ENCODE assay signal across 23 mouse cellular contexts in genomic region chr1:36572709-36573108, GRCm38 (mm10). TPM values are rescaled to one million over a fixed set of nuclear protein-coding genes. Genes with fewer than 3 reads are reported as not detected.
DNase-seq lines count a peak whose midpoint lies in the region; ATAC-seq and TF ChIP-seq lines count a peak whose summit lies in the region.
"Had no signal": no experiment of that assay in that cellular context is flagged by ENCODE, and none has a peak within 500 bp of the region (broad histone marks: within the 10 kb centered on the region; RNA-seq: fewer than 3 reads in every experiment).

No protein-coding gene starts in this region.

- no peak overlapping the region for H3K4me3 ChIP-seq in heart, adult 2 months
- H3K4me3 ChIP-seq in lung, postnatal 0 days (ENCODE audit: low read depth, low read length), result no peak overlapping the region
- H3K4me3 ChIP-seq in heart, postnatal 0 days (ENCODE audit: low read depth, low read length), result no peak overlapping the region
- H3K4me3 ChIP-seq in stomach, embryonic 16.5 days (replicated peaks; ENCODE audit: low read length), result no peak overlapping the region
- H3K4me3 ChIP-seq: embryonic facial prominence, embryonic 15.5 days; forebrain, embryonic 10.5 days; heart, embryonic 15.5 days; hindbrain, embryonic 13.5 days; midbrain, embryonic 15.5 days had no signal

- no peak for TF ChIP-seq CTCF in heart, adult 2 months (IDR thresholded peaks at IDR 0.05)
- no peak for TF ChIP-seq CTCF in lung, postnatal 0 days (IDR thresholded peaks at IDR 0.05)
- no peak for TF ChIP-seq CTCF in heart, postnatal 0 days (IDR thresholded peaks at IDR 0.05; ENCODE audit: low read depth)

- no peaks in the 10 kb centered on the region for H3K79me2 ChIP-seq in heart, adult 2 months (replicated peaks; ENCODE audit: control insufficient read depth, insufficient read depth, low read length)

- peaks cover 45% of the 10 kb centered on the region for H3K4me1 ChIP-seq in heart, adult 2 months (ENCODE audit: control insufficient read depth, insufficient read depth, low read length)
- peaks cover 25% of the 10 kb centered on the region; the same call in 1 of the 2 replicates for H3K4me1 ChIP-seq in lung, postnatal 0 days (ENCODE audit: insufficient read depth, low read depth, low read length)
- H3K4me1 ChIP-seq in heart, postnatal 0 days (ENCODE audit: control insufficient read depth, insufficient read depth), result peaks cover 28% of the 10 kb centered on the region
- peaks cover 59% of the 10 kb centered on the region for H3K4me1 ChIP-seq in stomach, embryonic 16.5 days (ENCODE audit: control insufficient read depth, insufficient read depth, low read length)
- H3K4me1 ChIP-seq: midbrain, embryonic 15.5 days had no signal

- no peaks in the 10 kb centered on the region for H3K9me3 ChIP-seq in lung, postnatal 0 days (ENCODE audit: low read length)
- no peaks in the 10 kb centered on the region for H3K9me3 ChIP-seq in heart, postnatal 0 days (replicated peaks; ENCODE audit: control insufficient read depth, low read length)
- no peaks in the 10 kb centered on the region for H3K9me3 ChIP-seq in stomach, embryonic 16.5 days (replicated peaks; ENCODE audit: control insufficient read depth, low read length)
- H3K9me3 ChIP-seq: embryonic facial prominence, embryonic 15.5 days; forebrain, embryonic 10.5 days; heart, embryonic 15.5 days; hindbrain, embryonic 13.5 days; midbrain, embryonic 15.5 days had no signal

- no peak; the same call in 1 of the 2 replicates for ATAC-seq in lung, postnatal 0 days
- peak; percentile 1; the same call in 1 of the 2 replicates for ATAC-seq in heart, postnatal 0 days (ENCODE audit: insufficient read depth, low read depth)
- ATAC-seq in stomach, embryonic 16.5 days (ENCODE audit: insufficient read depth, low FRiP score), result no peak
- ATAC-seq: intestine, embryonic 16.5 days; midbrain, embryonic 15.5 days had no signal

- intact Hi-C loops in heart, adult 2 months (cut with DNase I), result no loop called here

- peak; percentile 63 to 76 for DNase-seq in heart, adult 2 months
- no peak for DNase-seq in heart, postnatal 4 days
- no peak for DNase-seq in lung, postnatal 0 days (ENCODE audit: low spot score)
- no peak for DNase-seq in lung, postnatal 4 days
- no peak for DNase-seq in heart, postnatal 0 days (ENCODE audit: low spot score)
- no peak for DNase-seq in Muller cell, postnatal 12 days (ENCODE audit: inconsistent ontology term)
- DNase-seq: cerebellum, postnatal 10 days; kidney, postnatal 36 days; layer of hippocampus, postnatal 36 days; liver; lung, adult 2 months; retina, postnatal 1 day; right cerebral cortex, postnatal 4 days had no signal

- TF ChIP-seq EP300 in heart, adult 2 months (IDR thresholded peaks at IDR 0.05; ENCODE audit: insufficient read depth, low read depth, low read length), result no peak
- TF ChIP-seq EP300 in lung, postnatal 0 days (IDR thresholded peaks at IDR 0.05), result 0 out of 2 replicates have a peak, but pooled peaks have one; percentile 30
- no peak for TF ChIP-seq EP300 in heart, postnatal 0 days (IDR thresholded peaks at IDR 0.05; ENCODE audit: low read depth)

- no peak for TF ChIP-seq POLR2A in heart, adult 2 months (IDR thresholded peaks at IDR 0.05; ENCODE audit: insufficient read depth, low read depth, low read length)

- H3K4me2 ChIP-seq in lung, postnatal 0 days (replicated peaks; ENCODE audit: low read depth, low read length), result no peak overlapping the region
- no peak overlapping the region for H3K4me2 ChIP-seq in heart, postnatal 0 days (ENCODE audit: low read depth, low read length)
- H3K4me2 ChIP-seq in stomach, embryonic 16.5 days (ENCODE audit: low read depth, low read length), result no peak overlapping the region
- H3K4me2 ChIP-seq: embryonic facial prominence, embryonic 15.5 days; heart, embryonic 15.5 days; hindbrain, embryonic 13.5 days; midbrain, embryonic 15.5 days had no signal

- 44% methylated on average over 1 of the region's 1 CpGs for WGBS in heart, adult 2 months
- WGBS in lung, postnatal 0 days, result 57% methylated on average over 1 of the region's 1 CpGs
- WGBS in heart, postnatal 0 days, result 26% methylated on average over 1 of the region's 1 CpGs
- 85% methylated on average over 1 of the region's 1 CpGs for WGBS in stomach, embryonic 16.5 days

- peak overlapping the region; percentile 34 for H3K27ac ChIP-seq in heart, adult 2 months
- H3K27ac ChIP-seq in lung, postnatal 0 days (ENCODE audit: low read length), result peak overlapping the region; percentile 69
- no peak overlapping the region for H3K27ac ChIP-seq in heart, postnatal 0 days (ENCODE audit: low read depth)
- H3K27ac ChIP-seq in stomach, embryonic 16.5 days (ENCODE audit: low read length), result peak overlapping the region; percentile 92
- H3K27ac ChIP-seq: forebrain, embryonic 10.5 days; hindbrain, embryonic 13.5 days; midbrain, embryonic 15.5 days had no signal

- no peaks in the 10 kb centered on the region for H3K27me3 ChIP-seq in heart, adult 2 months (ENCODE audit: control insufficient read depth, insufficient read depth, low read length)
- H3K27me3 ChIP-seq in lung, postnatal 0 days (replicated peaks; ENCODE audit: insufficient read depth, low read length), result no peaks in the 10 kb centered on the region
- no peaks in the 10 kb centered on the region for H3K27me3 ChIP-seq in heart, postnatal 0 days (ENCODE audit: control insufficient read depth, insufficient read depth, low read length)
- H3K27me3 ChIP-seq in stomach, embryonic 16.5 days (ENCODE audit: control insufficient read depth, insufficient read depth, low read length), result no peaks in the 10 kb centered on the region
- H3K27me3 ChIP-seq: embryonic facial prominence, embryonic 15.5 days; heart, embryonic 15.5 days; midbrain, embryonic 15.5 days had no signal

- H3K9ac ChIP-seq in heart, adult 2 months (ENCODE audit: low read depth, low read length), result no peak overlapping the region
- H3K9ac ChIP-seq in lung, postnatal 0 days (replicated peaks; ENCODE audit: low read depth), result no peak overlapping the region
- H3K9ac ChIP-seq in heart, postnatal 0 days (replicated peaks; ENCODE audit: low read depth, low read length), result no peak overlapping the region
- no peak overlapping the region for H3K9ac ChIP-seq in stomach, embryonic 16.5 days (ENCODE audit: low read length)
- H3K9ac ChIP-seq: embryonic facial prominence, embryonic 15.5 days; heart, embryonic 15.5 days; hindbrain, embryonic 13.5 days; midbrain, embryonic 15.5 days had no signal

- no peaks in the 10 kb centered on the region for H3K36me3 ChIP-seq in heart, adult 2 months (ENCODE audit: control insufficient read depth, insufficient read depth, low read length)
- no peaks in the 10 kb centered on the region for H3K36me3 ChIP-seq in lung, postnatal 0 days (ENCODE audit: insufficient read depth, low read length)
- no peaks in the 10 kb centered on the region for H3K36me3 ChIP-seq in heart, postnatal 0 days (replicated peaks; ENCODE audit: control insufficient read depth, insufficient read depth, low read length)
- H3K36me3 ChIP-seq in stomach, embryonic 16.5 days (ENCODE audit: control insufficient read depth, insufficient read depth, low read length), result no peaks in the 10 kb centered on the region
- H3K36me3 ChIP-seq: embryonic facial prominence, embryonic 15.5 days; forebrain, embryonic 10.5 days; heart, embryonic 15.5 days; hindbrain, embryonic 13.5 days; midbrain, embryonic 15.5 days had no signal

RNA-seq across cellular contexts. Expression of gene Sema4c, which starts 14.6 kb away (rescaled TPM):
- 10 to 100 TPM; 10.6 to 11.1 TPM for total RNA-seq in heart, adult 2 months (2021)
- 12.7 and 15.2 TPM in 2 replicates for polyA plus RNA-seq in heart, adult 2 months (2012; rRNA removed)
- 10 to 100 TPM; 26.7 to 31.2 TPM for total RNA-seq in heart, postnatal 4 days (2021)
- 11.7 and 15.0 TPM in 2 replicates for polyA plus RNA-seq in lung, postnatal 0 days (2015; fragmentation: Nextera tagmentation; extraction: Ambion mirVana)
- total RNA-seq in heart, postnatal 0 days (2014; rRNA removed; ENCODE audit: low replicate concordance), result 11.9 and 13.2 TPM in 2 replicates
- polyA plus RNA-seq in heart, postnatal 0 days (2015; fragmentation: Nextera tagmentation; extraction: Ambion mirVana), result 5.7 and 6.1 TPM in 2 replicates
- polyA plus RNA-seq in stomach, embryonic 16.5 days (2015; fragmentation: Nextera tagmentation; extraction: Ambion mirVana), result 10.0 and 10.6 TPM in 2 replicates

RNA-seq across cellular contexts. Expression of gene Ankrd39, which starts 25.5 kb away (rescaled TPM):
- 1 to 10 TPM; 6.2 to 6.3 TPM for total RNA-seq in heart, adult 2 months (2021)
- 11.1 TPM in 2 replicates for polyA plus RNA-seq in heart, adult 2 months (2012; rRNA removed)
- 10 to 100 TPM; 16.0 to 18.5 TPM for total RNA-seq in heart, postnatal 4 days (2021)
- 19.4 and 23.1 TPM in 2 replicates for polyA plus RNA-seq in lung, postnatal 0 days (2015; fragmentation: Nextera tagmentation; extraction: Ambion mirVana)
- 32.7 and 34.9 TPM in 2 replicates for total RNA-seq in heart, postnatal 0 days (2014; rRNA removed; ENCODE audit: low replicate concordance)
- polyA plus RNA-seq in heart, postnatal 0 days (2015; fragmentation: Nextera tagmentation; extraction: Ambion mirVana), result 26.6 and 29.0 TPM in 2 replicates
- 26.7 and 30.5 TPM in 2 replicates for polyA plus RNA-seq in stomach, embryonic 16.5 days (2015; fragmentation: Nextera tagmentation; extraction: Ambion mirVana)

RNA-seq across cellular contexts. Expression of gene Gm42417, which starts 33.5 kb away (rescaled TPM):
- total RNA-seq in heart, adult 2 months (2021), result 100 to 1,000 TPM; 148 to 172 TPM
- polyA plus RNA-seq in heart, adult 2 months (2012; rRNA removed), result 0.09 TPM in 1 of 2 replicates, not detected in the other
- total RNA-seq in heart, postnatal 4 days (2021), result 10 to 100 TPM; 48.6 to 69.8 TPM
- 0.62 TPM in 1 of 2 replicates, not detected in the other for polyA plus RNA-seq in lung, postnatal 0 days (2015; fragmentation: Nextera tagmentation; extraction: Ambion mirVana)
- total RNA-seq in heart, postnatal 0 days (2014; rRNA removed; ENCODE audit: low replicate concordance), result not detected in 2 replicates
- polyA plus RNA-seq in heart, postnatal 0 days (2015; fragmentation: Nextera tagmentation; extraction: Ambion mirVana), result 1.2 TPM in 1 of 2 replicates, not detected in the other
- 1.9 TPM in 1 of 2 replicates, not detected in the other for polyA plus RNA-seq in stomach, embryonic 16.5 days (2015; fragmentation: Nextera tagmentation; extraction: Ambion mirVana)
- total RNA-seq: ES-E14; layer of hippocampus, postnatal 36 days; left cerebral cortex, postnatal 25 days; megakaryocyte, adult 5-6 weeks had no signal
- polyA plus RNA-seq: forebrain, embryonic 10.5 days; heart, embryonic 15.5 days; hindbrain, embryonic 13.5 days; lung, adult 2 months had no signal

RNA-seq across cellular contexts. Expression of gene Ankrd23, which starts 36.0 kb away (rescaled TPM):
- total RNA-seq in heart, adult 2 months (2021), result 100 to 1,000 TPM; 310 to 338 TPM
- 397 and 412 TPM in 2 replicates for polyA plus RNA-seq in heart, adult 2 months (2012; rRNA removed)
- total RNA-seq in heart, postnatal 4 days (2021), result 100 to 1,000 TPM; 151 to 159 TPM
- 6.2 and 10.5 TPM in 2 replicates for polyA plus RNA-seq in lung, postnatal 0 days (2015; fragmentation: Nextera tagmentation; extraction: Ambion mirVana)
- total RNA-seq in heart, postnatal 0 days (2014; rRNA removed; ENCODE audit: low replicate concordance), result 62.2 and 93.8 TPM in 2 replicates
- polyA plus RNA-seq in heart, postnatal 0 days (2015; fragmentation: Nextera tagmentation; extraction: Ambion mirVana), result 26.7 and 34.2 TPM in 2 replicates
- polyA plus RNA-seq in stomach, embryonic 16.5 days (2015; fragmentation: Nextera tagmentation; extraction: Ambion mirVana), result 18.0 and 21.7 TPM in 2 replicates

Comparison
In these comparisons a context has a peak if more than half of its experiments do, and no peak if none do; other contexts are left out.
1. DNase-seq: peak in heart, adult 2 months (2 of 2); none in heart, postnatal 4 days (single experiment), lung, postnatal 0 days (single experiment), lung, postnatal 4 days (0 of 2), heart, postnatal 0 days (single experiment) and Muller cell, postnatal 12 days (single experiment).